Mouse (Mus musculus): ENCODE results near the gene Mrps21. TPM values are rescaled to one million over a fixed set of nuclear protein-coding genes. Genes with fewer than 3 reads are reported as not detected.
"Not testable (repeated sequence)": the region's sequence is repeated elsewhere in the genome, so short reads cannot be mapped to it uniquely, and the experiment has no call there.

Gene Mrps21
- polyA plus RNA-seq, 1 experiment from 2014 or later = 362 TPM

DNA sequence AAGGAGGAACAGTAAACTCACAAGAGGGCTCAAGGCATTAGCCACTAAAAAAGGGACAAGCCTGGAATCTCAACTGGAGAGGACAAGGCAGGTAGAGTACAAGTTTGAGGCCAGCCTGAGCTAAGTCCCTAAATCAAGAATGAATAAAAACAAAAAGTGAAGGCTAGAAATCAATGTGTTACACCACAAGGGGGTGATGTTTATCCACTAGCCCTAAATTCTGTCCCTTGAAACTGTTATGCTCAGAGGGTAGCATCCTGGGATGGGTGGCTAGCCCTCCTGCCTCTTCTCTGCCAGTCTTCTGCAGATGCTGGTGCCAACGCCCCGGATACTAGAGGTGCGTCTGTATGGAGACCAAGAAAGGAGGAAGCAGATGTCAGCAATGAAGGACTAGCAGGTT, 11.0 kb downstream of the Mrps21 start:
- Histone ChIP-seq H3K36me3 (ENCODE audit: control insufficient read depth, insufficient read depth, low read length) (peaks cover 11% of the 10 kb centered on the region), H3K4me2 (ENCODE audit: low read depth, low read length) (no peak overlapping the region), H3K4me3 (ENCODE audit: low read length) (no peak overlapping the region), H3K4me1 (replicated peaks; ENCODE audit: control insufficient read depth, insufficient read depth, low read length) (peaks cover 2% of the 10 kb centered on the region; the same call in 1 of the 2 replicates), H3K9ac (ENCODE audit: low read length) (no peak overlapping the region), H3K9me3 (ENCODE audit: control insufficient read depth, low read length) (no peaks in the 10 kb centered on the region), H3K27me3 (ENCODE audit: control insufficient read depth, insufficient read depth, low read depth, low read length) (no peaks in the 10 kb centered on the region), H3K27ac (ENCODE audit: low read length) (no peak overlapping the region)
- ATAC-seq (ENCODE audit: low read depth) = no peak
- 70% methylated on average over 3 of the region's 3 CpGs for whole genome bisulfite sequencing

GRCm38 (mm10) chr3:95858278-95858677, 13.0 kb downstream of the Mrps21 start:
- H3K4me2 ChIP-seq (ENCODE audit: low read depth, low read length); H3K27me3 ChIP-seq (ENCODE audit: control insufficient read depth, insufficient read depth, low read depth, low read length); H3K27ac ChIP-seq (ENCODE audit: low read length); H3K9ac ChIP-seq (ENCODE audit: low read length); H3K4me1 ChIP-seq (replicated peaks; ENCODE audit: control insufficient read depth, insufficient read depth, low read length); H3K9me3 ChIP-seq (ENCODE audit: control insufficient read depth, low read length); ATAC-seq (ENCODE audit: low read depth); H3K4me3 ChIP-seq (ENCODE audit: low read length); H3K36me3 ChIP-seq (ENCODE audit: control insufficient read depth, insufficient read depth, low read length): not testable (repeated sequence)
- 81% methylated on average over 3 of the region's 3 CpGs for WGBS

DNA sequence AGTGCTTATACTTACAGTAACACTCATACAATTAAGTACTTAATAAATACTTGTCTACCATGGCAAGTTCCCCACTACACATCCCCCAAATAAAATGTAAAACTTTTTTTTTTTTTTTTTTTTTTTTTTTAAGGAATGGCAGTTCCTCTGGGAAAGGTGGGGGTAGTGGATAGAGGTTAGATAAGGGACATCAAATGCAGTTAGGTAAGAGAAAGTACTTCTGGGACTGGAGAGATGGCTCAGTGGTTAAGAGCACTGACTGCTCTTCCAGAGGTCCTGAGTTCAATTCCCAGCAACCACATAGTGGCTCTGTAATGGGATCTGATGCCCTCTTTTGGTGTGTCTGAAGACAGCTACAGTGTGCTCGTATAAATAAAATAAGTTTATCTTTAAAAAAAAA, 14.3 kb downstream of the Mrps21 start:
- not testable (repeated sequence) for H3K4me3 ChIP-seq (ENCODE audit: low read length); H3K4me1 ChIP-seq (replicated peaks; ENCODE audit: control insufficient read depth, insufficient read depth, low read length); H3K36me3 ChIP-seq (ENCODE audit: control insufficient read depth, insufficient read depth, low read length); H3K9ac ChIP-seq (ENCODE audit: low read length); H3K4me2 ChIP-seq (ENCODE audit: low read depth, low read length); H3K27ac ChIP-seq (ENCODE audit: low read length); H3K27me3 ChIP-seq (ENCODE audit: control insufficient read depth, insufficient read depth, low read depth, low read length); ATAC-seq (ENCODE audit: low read depth); H3K9me3 ChIP-seq (ENCODE audit: control insufficient read depth, low read length)
- 73% methylated on average over 1 of the region's 1 CpGs for WGBS

- Histone ChIP-seq H3K27ac (ENCODE audit: low read length) (peak overlapping the region; percentile 85), H3K36me3 (ENCODE audit: control insufficient read depth, insufficient read depth, low read length) (peaks cover 16% of the 10 kb centered on the region)
Observed at GRCm38 (mm10) chr3:95856115-95856514, 15.2 kb downstream of the Mrps21 start.

DNA sequence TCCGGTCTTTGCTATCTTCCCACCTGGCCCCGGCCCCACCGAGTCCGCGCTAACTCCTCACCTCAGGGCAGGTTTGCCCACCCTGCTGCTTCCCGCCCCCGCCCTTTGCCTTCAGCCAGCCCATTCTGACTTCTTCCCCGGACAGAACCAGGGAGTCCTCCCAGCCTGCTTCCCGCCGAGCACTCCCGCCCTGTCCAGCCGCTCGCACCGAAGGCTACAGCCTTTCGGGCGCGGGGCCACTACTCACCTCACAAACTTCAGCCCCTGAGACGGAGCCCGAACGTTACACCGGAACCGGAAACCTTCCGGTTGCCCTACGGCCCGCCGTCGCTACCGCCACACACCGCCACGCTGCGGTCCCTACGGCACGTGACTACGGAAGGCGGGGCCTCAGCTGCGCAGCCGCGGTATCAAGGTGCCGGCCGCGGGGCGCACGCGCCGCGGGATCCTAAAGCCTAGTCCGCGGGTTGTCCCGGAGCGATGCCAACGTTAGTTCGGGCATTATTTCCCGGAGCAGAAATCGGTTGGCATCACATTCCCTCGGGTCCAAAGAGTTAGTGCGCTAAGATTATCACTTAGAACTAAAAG, 15.7 kb downstream of the Mrps21 start, which contains the start of gene Prpf3:
Gene Prpf3 (minus strand): TSS at position 384 of the 588 bp plus-strand sequence.
- ATAC-seq (ENCODE audit: low read depth) = peak; percentile 99
- H3K4me2 ChIP-seq (ENCODE audit: low read depth, low read length) = peak within 1 kb of the TSS; percentile 74
- peaks cover 8% of the 10 kb centered on the region for H3K4me1 ChIP-seq (replicated peaks; ENCODE audit: control insufficient read depth, insufficient read depth, low read length)
- H3K9me3 ChIP-seq (ENCODE audit: control insufficient read depth, low read length) = no peaks in the 10 kb centered on the region
- H3K27ac ChIP-seq (ENCODE audit: low read length) = peak within 1 kb of the TSS; percentile 85
- H3K9ac ChIP-seq (ENCODE audit: low read length) = peak within 1 kb of the TSS; percentile 93
- peak within 1 kb of the TSS; percentile 92 for H3K4me3 ChIP-seq (ENCODE audit: low read length)
- WGBS = under 1% methylated on average over 56 of the region's 56 CpGs
- peaks cover 21% of the 10 kb centered on the region for H3K36me3 ChIP-seq (ENCODE audit: control insufficient read depth, insufficient read depth, low read length)
- H3K27me3 ChIP-seq (ENCODE audit: control insufficient read depth, insufficient read depth, low read depth, low read length) = no peaks in the 10 kb centered on the region

More at GRCm38 (mm10) chr3:95856115-95856514, 15.2 kb downstream of the Mrps21 start:
- H3K4me1 ChIP-seq (replicated peaks; ENCODE audit: control insufficient read depth, insufficient read depth, low read length) = peaks cover 8% of the 10 kb centered on the region
- peak overlapping the region; percentile 74 for H3K4me2 ChIP-seq (ENCODE audit: low read depth, low read length)
- 21% methylated on average over 7 of the region's 7 CpGs for WGBS
- peak; percentile 39; the same call in 1 of the 2 replicates for ATAC-seq (ENCODE audit: low read depth)
- H3K4me3 ChIP-seq (ENCODE audit: low read length) = peak overlapping the region; percentile 92
- peak overlapping the region; percentile 93 for H3K9ac ChIP-seq (ENCODE audit: low read length)
- H3K27me3 ChIP-seq (ENCODE audit: control insufficient read depth, insufficient read depth, low read depth, low read length) = no peaks in the 10 kb centered on the region
- H3K9me3 ChIP-seq (ENCODE audit: control insufficient read depth, low read length) = no peaks in the 10 kb centered on the region

DNA sequence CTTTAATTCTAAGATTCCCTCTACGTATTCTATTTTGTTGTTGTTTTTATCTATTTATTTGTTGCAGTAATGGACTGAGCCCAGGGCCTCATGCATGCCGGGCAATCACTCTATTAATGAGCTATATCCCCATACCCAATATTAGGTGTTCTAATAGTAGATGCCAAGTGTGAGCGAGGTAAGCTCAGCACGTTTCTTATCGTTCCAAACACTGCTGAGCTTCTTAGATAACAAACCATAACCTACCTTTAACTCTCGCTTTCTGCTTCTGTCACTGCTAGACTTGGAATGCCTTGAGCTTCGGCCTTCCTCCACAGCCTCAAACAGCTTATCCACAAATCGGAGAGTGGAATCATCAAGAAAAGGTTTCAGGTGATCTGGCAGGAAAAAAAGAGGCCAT, 20.0 kb downstream of the Mrps21 start:
- H3K4me1 ChIP-seq (replicated peaks; ENCODE audit: control insufficient read depth, insufficient read depth, low read length) = peaks cover 8% of the 10 kb centered on the region
- no peak for ATAC-seq (ENCODE audit: low read depth)
- H3K36me3 ChIP-seq (ENCODE audit: control insufficient read depth, insufficient read depth, low read length) = peaks cover 50% of the 10 kb centered on the region
- H3K4me2 ChIP-seq (ENCODE audit: low read depth, low read length) = no peak overlapping the region
- 90% methylated on average over 8 of the region's 8 CpGs for WGBS
- H3K27ac ChIP-seq (ENCODE audit: low read length) = no peak overlapping the region
- no peak overlapping the region for H3K9ac ChIP-seq (ENCODE audit: low read length)
- H3K9me3 ChIP-seq (ENCODE audit: control insufficient read depth, low read length) = no peaks in the 10 kb centered on the region
- no peaks in the 10 kb centered on the region for H3K27me3 ChIP-seq (ENCODE audit: control insufficient read depth, insufficient read depth, low read depth, low read length)
- no peak overlapping the region for H3K4me3 ChIP-seq (ENCODE audit: low read length)

DNA sequence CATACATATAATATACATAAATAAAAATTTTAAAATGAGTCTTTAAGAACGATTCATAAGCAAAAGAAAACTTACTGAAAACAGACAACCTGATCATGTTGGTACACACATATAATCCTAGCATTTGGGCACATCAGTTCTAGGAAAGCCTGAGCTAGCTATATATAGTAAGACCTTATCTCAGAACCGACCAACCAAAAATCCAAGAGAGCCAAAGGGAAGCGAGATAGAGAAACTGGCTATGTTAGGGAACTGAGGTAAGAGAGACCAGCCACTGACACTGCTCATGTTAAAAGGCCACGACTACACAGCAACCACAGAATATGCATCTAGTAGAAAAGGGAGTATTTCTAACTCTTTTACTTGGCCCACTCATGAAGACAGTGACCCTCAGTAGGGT, 20.7 kb downstream of the Mrps21 start:
- Histone ChIP-seq H3K4me3 (ENCODE audit: low read length) (no peak overlapping the region), H3K4me1 (replicated peaks; ENCODE audit: control insufficient read depth, insufficient read depth, low read length) (peaks cover 6% of the 10 kb centered on the region), H3K9me3 (ENCODE audit: control insufficient read depth, low read length) (no peaks in the 10 kb centered on the region), H3K27me3 (ENCODE audit: control insufficient read depth, insufficient read depth, low read depth, low read length) (no peaks in the 10 kb centered on the region), H3K4me2 (ENCODE audit: low read depth, low read length) (no peak overlapping the region), H3K36me3 (ENCODE audit: control insufficient read depth, insufficient read depth, low read length) (peaks cover 54% of the 10 kb centered on the region), H3K9ac (ENCODE audit: low read length) (no peak overlapping the region), H3K27ac (ENCODE audit: low read length) (no peak overlapping the region)
- ATAC-seq (ENCODE audit: low read depth) = no peak
- WGBS = 80% methylated on average over 4 of the region's 4 CpGs

- WGBS = 86% methylated on average over 3 of the region's 3 CpGs
- no peaks in the 10 kb centered on the region for H3K9me3 ChIP-seq (ENCODE audit: control insufficient read depth, low read length)
- H3K4me1 ChIP-seq (replicated peaks; ENCODE audit: control insufficient read depth, insufficient read depth, low read length) = no peaks in the 10 kb centered on the region
- H3K27ac ChIP-seq (ENCODE audit: low read length) = no peak overlapping the region
- no peak overlapping the region for H3K4me3 ChIP-seq (ENCODE audit: low read length)
- no peak for ATAC-seq (ENCODE audit: low read depth)
- H3K4me2 ChIP-seq (ENCODE audit: low read depth, low read length) = no peak overlapping the region
- H3K9ac ChIP-seq (ENCODE audit: low read length) = no peak overlapping the region
- peaks cover 56% of the 10 kb centered on the region for H3K36me3 ChIP-seq (ENCODE audit: control insufficient read depth, insufficient read depth, low read length)
- no peaks in the 10 kb centered on the region for H3K27me3 ChIP-seq (ENCODE audit: control insufficient read depth, insufficient read depth, low read depth, low read length)
Observed at GRCm38 (mm10) chr3:95842503-95843214, 28.7 kb downstream of the Mrps21 start.

GRCm38 (mm10) chr3:95839250-95839649, 32.1 kb downstream of the Mrps21 start:
- 84% methylated on average over 2 of the region's 2 CpGs for WGBS
- no peaks in the 10 kb centered on the region for H3K9me3 ChIP-seq (ENCODE audit: control insufficient read depth, low read length)
- no peak overlapping the region for H3K4me3 ChIP-seq (ENCODE audit: low read length)
- H3K27ac ChIP-seq (ENCODE audit: low read length) = no peak overlapping the region
- no peak overlapping the region for H3K4me2 ChIP-seq (ENCODE audit: low read depth, low read length)
- no peak overlapping the region for H3K9ac ChIP-seq (ENCODE audit: low read length)
- peaks cover 48% of the 10 kb centered on the region for H3K36me3 ChIP-seq (ENCODE audit: control insufficient read depth, insufficient read depth, low read length)
- no peak for ATAC-seq (ENCODE audit: low read depth)
- no peaks in the 10 kb centered on the region for H3K27me3 ChIP-seq (ENCODE audit: control insufficient read depth, insufficient read depth, low read depth, low read length)
- no peaks in the 10 kb centered on the region for H3K4me1 ChIP-seq (replicated peaks; ENCODE audit: control insufficient read depth, insufficient read depth, low read length)
